Mouse (Mus musculus): ENCODE results near the gene Adgrg1.

The Adgrg1 gene

DNA sequence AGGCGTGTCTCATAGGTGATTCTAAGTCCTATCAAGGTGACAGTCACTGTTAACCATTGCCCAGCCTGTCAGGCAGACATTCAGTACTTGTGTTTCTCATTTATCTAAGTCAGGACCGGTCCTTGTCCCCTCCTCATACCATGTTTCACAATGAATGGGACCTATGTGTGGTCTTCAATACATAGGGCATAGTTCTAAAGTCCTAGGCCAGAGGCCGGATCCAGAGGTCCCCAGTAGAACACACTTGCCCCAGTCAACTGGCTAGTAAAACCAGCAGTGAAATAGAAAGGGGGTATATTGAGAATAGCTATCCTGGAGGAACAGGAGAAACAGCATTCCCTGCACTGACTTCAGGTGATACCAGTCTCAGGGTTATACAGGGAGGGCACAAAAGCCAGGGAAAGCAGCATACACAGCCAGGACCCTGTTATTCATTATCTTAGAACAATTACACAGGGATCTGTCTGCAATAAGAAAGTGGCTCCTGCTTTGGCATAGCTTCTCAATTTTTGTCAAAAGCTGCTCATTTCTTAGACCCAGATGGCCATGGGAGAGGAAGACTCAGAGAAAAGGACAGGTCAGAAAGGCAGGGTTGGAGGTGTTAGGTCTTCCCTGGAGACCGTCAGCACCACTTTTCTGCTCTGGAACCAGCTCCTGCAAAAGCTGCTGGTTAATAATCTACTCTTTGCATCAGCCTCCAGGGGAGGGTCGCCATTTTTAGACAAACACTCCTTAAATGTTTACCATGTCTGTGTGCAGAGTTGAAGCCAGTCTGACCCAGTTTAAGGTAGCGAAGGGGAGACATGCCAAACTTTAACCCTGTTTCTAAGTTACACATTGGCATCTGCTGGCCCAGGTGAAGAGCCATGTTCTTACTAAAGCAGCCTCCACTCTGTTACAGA, 67.6 kb downstream of the Adgrg1 start:
- no peak for DNase-seq

DNA sequence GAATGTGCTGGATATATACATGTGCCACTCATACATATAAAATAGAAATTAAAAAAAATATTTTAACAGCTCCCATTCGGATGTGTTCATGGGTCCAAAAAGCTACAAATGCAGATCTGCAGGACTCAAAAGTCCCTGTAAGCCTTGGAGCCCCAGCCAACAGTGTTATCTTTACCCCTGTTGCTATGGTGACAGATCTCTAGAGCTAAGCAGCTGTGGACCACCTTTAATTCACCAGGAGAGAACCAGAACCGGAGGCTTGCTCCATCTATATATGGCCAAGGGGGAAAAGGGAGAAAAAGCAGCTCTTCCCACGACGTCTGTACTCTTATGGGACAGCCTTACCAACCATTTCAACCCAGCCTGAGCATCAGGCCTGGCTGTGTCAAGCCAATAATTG, 70.3 kb downstream of the Adgrg1 start:
- no peak for DNase-seq

DNA sequence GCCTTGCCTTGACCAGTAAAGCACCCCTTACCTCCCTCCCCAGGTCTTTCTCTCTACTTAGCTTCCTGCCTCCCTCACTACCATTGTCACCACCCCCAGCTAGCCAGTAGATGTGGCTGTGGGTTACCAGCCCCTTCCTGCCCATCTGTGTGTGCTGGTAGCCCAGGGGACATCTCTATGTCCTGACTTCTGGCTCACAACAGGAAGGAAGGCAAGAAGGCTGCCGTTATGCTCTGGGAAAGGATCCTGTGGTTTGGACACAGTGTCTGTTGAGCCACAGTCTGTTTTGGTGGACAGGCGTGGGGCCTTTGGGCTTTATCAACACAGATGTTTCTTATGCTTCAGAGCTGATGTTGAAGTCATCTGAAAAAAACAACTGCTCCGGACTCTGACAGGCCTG, 72.4 kb downstream of the Adgrg1 start:
- DNase-seq, result no peak

DNA sequence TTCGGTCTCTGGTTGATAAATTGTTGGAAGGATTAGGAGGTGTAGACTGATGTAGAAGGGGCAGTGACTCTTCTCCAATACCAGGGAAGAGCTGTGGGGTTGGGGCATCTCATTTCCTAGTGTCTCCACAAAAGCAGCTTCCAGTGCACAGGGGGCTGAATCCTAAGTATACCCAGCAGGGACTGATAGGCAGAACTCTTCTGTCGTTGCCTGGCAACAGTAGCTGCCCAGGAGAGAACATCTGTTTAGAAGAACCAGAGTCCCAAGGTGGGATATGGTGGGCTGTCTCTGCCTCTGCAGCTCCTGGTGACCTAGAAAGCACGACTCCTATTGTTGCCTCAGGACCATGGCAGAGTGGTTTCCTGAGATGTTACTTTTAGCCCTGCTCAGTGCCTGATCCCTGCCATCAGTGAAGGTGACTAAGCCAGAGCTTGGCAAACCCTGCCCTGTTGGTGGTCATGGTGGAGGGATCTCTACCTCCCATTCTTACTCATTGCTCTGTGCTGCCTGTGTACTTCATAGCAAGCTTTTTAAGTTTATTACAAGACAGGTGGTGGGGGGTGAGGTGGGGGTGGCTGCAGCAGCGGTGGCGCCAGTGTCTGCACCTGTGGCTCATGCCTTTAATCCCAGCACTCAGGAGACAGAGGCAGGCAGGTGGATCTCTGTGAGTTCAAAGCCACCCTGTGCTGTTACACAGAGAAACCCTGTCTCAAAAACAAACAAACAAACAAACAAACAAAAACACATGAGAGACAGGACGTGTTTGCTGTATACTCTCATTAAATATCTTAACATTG, 73.5 kb downstream of the Adgrg1 start:
- no peak for DNase-seq

DNA sequence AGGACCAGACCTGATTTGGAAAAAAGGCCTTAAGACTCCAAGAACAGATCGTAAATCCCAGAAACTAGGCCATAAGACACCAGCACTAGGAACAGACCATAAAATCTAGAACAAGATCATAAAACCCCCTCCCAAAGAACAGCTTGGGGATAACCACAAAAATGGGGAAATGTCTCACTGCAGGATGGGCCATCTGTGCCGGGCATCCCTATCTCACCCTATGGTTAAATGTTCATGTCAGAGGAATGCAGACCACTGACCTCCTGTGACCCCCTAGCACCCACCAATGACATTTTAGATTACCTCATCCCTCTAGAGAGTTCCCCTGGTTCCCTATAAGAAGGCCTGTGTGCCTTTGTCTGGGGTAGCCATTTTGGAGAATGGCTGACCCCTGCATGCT, 75.1 kb downstream of the Adgrg1 start:
- DNase-seq, result no peak

DNA sequence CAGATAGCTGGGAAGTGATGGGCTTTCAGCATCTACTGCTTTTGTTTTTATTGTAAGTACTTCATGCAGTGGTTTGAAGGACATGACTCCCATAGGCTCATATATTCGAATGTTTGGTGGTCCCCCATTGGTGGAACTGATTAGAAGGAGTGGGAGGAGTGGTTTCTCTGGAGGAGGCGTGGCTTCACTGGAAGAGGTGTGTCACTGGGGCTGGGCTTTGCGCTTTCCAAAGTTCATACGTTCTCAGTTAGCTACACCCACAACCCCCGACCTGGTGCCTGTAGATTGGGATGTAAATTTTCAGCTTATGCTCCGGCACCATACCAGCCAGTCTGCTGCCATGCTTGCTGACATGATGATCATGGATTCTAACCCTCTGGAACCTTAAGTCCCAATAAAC, 79.9 kb downstream of the Adgrg1 start:
- no peak for DNase-seq

DNA sequence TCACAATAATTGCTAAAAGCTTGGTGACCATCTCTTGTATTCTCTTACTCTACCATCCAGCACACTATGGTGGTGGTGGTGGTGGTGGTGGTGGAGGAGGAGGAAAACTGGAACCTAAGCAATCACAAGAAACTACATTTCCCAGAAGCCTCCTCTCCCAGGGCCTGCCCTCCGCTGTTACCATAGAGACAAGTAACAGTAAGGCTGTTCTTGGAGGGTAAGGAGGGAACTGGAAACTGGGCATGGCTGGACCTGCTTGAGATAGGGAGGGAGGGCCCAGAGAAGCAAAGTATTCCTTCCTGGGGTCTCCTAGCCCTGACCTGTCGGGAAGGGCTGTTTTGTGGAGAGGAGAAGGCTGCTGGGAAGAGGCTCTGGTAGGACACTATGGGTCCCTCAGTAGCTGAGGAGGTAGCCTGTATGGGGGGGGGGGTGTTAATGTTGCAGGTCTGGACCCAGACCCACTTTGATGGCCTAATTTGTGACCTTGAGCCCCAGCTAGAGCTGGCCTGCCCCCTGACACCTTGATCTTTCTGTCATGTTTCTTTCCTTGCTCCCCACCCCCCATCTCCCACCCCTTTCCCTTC, 80.5 kb downstream of the Adgrg1 start, which contains the start of gene Drc7:
TSS of gene Drc7 (plus strand) at position 177 of the 584 bp plus-strand sequence.
- DNase-seq, result no peak

DNA sequence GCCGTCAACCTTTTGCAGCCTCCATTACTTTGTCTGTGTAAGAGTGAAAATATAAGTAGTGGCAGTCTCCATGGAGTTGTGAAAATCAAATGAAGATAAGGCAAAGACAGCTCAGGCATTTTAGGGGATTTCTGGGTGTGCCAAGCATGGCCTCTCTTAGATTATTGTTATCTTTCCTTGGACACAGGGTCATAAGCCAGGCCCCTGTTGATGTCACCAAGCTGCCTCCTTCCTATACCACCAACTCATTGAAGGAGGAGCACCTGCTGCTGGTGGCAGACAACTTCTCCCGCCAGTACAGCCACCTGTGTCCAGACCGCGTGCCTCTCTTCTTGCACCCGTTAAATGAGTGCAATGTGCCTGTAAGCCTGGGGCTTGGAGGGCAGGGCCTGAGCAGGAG, 81.9 kb downstream of the Adgrg1 start:
- DNase-seq, result no peak

DNA sequence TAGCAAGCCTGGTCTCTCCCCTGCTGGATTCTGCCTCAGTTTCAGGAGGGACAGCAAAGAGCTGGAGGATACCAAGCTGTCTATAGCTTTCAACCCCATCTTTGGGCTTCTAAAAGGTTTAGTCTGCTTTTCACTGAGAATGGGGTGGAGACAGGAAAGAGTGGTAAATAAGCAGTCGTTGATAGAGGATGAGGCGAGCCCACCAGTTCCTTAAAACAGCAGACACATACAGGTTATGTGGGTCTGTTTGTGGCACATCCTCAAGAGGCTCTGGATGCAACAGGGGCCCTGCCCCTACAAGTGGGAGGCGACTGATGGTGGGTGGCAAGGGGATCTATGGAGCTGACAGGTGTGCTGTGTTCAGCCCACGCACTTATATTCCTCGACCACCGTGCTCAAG, 84.1 kb downstream of the Adgrg1 start:
- no peak for DNase-seq

DNA sequence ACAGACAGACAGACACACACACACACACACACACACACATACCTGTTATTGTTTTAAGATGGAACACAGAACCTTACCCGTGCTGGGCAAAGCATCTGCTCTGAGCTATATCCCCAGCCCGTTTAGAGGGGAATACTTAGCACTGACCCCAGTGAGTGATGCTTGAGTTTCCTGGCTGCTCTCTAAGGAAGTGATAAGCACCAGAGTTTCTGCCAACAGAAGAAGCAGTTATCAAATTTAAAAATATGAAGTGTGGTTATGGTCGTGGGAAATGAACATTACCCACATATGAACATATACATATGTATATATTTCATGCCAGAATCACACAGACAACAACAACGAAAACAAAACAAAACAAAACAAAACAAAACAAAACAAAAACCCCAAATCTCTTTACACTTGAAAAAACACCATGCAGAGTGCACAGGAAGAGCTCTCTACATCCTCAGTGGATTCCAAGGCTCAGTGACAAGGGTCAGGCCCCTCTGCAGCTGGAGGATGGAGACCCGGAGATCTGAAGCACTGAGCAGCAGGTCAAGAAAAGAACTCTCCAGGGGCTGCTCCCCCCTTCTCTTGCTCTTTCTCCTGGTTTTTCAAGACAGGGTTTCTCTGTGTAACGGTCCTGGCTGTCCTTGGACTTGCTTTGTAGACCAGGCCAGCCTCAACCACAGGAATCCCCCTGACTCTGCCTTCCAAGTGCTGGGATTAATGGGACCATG, 85.4 kb downstream of the Adgrg1 start:
- no peak for DNase-seq
